Mouse (Mus musculus) 3T3-L1 (cell line): ENCODE measurements around the gene Gnat1.

Source experiments
- DNase-seq: peaks from one replicate; pipeline ENCODE4 v3.0.0-alpha.2; 2015; ENCODE audit warnings: low read depth, low spot score

Gnat1 gene

GRCm38 (mm10) chr9:107645577-107645976, 33.9 kb downstream of the Gnat1 start:
- peak; percentile 87 for DNase-seq

DNA sequence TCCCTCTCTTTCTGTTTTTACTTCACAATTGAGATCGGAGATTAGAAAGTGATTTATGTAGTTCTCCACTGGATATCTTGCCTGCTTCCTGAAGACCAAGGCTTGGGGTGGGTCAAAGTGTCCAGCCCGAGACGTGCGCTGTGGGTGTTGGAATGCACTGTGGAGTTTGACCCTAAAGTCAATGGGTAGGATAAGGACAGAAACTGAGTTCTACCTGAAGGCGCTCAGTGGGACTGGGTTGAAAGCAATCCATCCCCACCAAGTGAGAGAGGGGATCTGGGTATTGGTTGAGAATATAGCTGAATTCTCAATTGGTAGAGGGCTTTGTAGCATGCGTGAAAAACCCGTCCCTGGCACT, 34.4 kb downstream of the Gnat1 start:
- DNase-seq: no peak

GRCm38 (mm10) chr9:107644495-107645152, 34.9 kb downstream of the Gnat1 start:
- peak; percentile 90 for DNase-seq

- no peak for DNase-seq
Observed at GRCm38 (mm10) chr9:107643544-107644214, 35.8 kb downstream of the Gnat1 start.

DNA sequence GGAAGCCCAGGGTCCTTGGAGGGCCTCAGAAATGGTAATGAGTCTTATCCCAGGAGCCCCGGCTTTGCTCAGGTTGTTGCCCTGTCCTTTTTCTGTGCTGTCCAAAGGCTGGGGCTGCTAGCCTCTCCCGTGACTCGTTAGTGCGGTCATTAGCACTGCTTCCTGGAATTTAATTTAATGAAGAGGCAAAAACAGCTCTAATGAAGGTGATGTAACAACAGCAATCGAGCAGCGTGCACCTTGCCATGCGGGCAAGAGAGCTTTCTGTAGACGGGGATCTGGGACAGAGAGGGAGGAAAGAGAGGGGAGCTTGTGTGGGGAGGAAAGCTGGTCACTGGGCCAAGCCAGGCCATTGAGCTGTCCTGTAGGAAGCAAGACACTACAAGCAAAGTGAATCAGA, 37.8 kb downstream of the Gnat1 start:
- no peak for DNase-seq

GRCm38 (mm10) chr9:107640257-107640772, 39.2 kb downstream of the Gnat1 start:
- DNase-seq: no peak

DNA sequence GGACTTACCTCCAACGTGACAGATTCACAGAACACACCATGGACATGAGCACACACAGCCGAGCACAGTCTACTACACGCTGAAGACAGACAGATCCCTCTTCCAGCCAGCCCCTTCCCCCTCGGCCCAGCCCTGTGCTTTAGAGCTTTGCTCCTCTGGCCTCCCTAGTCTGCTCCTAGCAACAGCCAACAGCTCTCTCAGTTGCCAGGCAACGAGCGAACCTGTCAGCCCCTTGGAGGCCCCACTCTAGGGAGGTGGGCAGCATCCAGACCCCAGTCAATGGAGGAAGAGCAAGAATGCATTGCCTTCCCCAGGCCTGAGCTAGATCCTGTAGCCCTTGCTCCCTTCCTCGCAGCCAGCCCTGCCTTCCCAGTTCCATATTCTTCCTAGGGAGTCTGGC, 42.4 kb downstream of the Gnat1 start:
- DNase-seq: no peak

GRCm38 (mm10) chr9:107635279-107636028, 44.1 kb downstream of the Gnat1 start, which contains the start of gene Gnai2:
TSS of gene Gnai2 (minus strand) at chr9:107635367.
- DNase-seq: peak; percentile 98

DNA sequence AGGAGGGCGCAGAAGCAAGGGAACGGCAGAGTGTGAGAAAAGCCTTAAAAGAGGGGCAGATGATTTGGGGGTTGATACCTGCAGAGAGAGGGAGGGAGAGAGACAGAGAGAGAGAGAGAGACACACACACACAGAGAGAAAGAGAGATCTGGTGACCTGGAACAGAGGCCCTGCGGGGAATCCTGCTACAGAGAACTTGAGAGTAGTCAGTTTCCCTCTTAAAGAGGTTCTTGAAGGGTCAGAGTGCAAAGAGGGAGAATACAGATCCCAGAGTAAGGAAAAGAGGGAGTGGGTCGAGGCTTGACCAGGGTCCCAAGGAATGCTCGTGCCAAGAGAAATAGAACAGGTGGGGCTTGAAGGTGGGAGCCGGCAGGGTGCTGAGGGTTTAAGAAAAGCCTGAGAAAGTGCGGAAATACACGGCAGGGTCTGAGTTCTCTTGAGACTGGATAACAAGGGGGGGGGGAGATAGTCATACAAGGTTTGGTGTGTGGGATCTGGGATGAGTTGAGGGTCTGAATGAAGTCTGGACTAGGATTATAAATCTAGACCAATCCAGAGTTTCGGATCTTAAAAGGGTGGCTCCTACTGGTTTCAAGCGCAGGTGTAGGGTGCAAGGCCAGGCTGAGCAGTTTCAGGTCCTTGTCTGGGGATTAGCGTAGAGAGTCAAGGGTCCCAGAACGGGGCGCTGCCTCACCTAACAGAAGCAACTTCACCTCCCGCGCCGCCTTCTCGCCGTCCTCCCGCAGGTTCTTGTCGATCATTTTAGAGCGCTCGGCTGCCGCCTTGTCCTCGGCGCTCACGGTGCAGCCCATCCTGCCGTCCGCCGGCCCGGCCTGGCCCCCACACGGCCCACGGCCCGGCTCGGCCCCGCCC, 44.9 kb downstream of the Gnat1 start:
- peak; percentile 45 for DNase-seq

DNA sequence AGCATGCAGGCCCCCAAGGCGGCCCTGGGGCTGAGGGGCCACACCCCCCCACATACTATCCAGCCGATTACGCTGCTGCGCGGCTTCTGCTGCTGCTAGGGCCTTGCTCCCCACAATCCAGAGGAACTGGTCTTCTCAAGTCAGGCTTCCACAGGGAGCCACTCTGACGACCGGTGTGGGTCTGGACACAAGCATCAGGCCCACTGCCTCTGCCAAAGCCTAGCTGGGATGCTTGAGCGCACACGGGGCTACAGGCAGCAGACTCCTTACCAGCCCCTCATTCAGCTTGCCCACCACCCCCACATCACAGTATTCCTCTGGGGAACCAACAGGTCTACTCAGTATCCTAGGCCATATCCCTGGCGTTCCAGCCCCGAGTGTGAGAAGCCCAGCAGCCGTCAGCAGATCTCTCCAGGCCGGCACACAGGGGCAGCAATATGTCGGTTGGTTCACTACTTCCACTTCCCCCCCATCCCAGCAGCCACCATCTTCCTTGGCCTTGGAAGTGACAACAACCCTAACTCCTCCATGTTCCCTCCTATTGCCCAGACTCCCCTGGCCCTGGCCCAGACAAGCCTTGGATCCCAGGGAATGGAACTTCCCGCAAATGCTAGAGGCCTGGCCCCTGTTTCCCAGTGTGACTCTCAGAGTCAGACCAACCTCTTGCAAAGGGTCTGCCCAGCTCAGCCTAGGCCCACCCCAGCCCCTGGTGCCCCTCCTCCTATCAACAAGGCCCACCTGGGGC, 45.7 kb downstream of the Gnat1 start:
- DNase-seq: peak; percentile 53

GRCm38 (mm10) chr9:107633091-107633660, 46.3 kb downstream of the Gnat1 start:
- peak; percentile 86 for DNase-seq

GRCm38 (mm10) chr9:107632478-107632877, 47.0 kb downstream of the Gnat1 start:
- peak; percentile 58 for DNase-seq

DNA sequence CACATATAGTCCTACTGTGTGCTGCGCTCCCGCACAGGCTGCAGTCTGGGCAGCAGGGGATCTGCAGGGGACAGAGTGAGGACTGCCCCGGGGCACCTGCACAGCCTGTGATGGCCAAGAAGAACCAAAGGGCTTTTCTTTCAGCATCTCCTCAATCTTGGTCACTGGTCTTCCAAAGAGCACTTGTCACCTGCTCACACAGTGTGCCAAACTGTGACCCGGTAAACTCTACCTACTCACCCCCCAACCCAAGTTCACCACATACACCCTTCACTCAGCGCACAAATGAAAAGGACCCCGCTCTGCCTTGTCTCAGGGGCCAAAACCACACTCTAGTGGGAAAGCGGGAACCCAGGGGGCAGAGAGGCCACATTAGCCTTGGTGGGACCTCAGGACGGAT, 47.7 kb downstream of the Gnat1 start:
- DNase-seq: no peak

DNA sequence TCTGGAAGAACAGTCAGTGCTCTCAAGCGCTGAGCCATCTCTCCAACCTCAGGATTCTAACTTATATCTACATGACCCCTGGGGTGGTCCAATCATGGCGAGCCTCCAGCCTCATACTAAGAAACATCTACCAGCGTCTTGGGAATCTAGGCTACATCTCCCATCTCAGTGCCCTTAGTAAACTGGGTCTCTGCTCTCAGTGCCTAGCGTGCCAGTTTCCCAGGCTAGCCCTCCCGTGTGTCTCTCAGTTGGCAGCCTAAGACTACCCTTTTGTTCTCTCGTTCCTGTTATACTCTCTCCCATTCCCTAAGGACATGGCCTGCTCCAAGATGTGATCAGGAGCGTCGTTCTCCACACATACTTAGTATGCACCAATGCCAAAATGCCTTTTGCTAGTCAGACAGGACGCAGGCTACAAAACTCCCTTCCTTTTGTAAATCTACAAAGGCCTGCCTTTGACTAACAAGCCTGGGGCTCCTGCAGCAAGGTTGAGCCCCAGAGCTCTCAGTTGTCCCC, 48.1 kb downstream of the Gnat1 start:
- no peak for DNase-seq

- DNase-seq: no peak
Observed at GRCm38 (mm10) chr9:107630576-107630975, 48.9 kb downstream of the Gnat1 start.

DNA sequence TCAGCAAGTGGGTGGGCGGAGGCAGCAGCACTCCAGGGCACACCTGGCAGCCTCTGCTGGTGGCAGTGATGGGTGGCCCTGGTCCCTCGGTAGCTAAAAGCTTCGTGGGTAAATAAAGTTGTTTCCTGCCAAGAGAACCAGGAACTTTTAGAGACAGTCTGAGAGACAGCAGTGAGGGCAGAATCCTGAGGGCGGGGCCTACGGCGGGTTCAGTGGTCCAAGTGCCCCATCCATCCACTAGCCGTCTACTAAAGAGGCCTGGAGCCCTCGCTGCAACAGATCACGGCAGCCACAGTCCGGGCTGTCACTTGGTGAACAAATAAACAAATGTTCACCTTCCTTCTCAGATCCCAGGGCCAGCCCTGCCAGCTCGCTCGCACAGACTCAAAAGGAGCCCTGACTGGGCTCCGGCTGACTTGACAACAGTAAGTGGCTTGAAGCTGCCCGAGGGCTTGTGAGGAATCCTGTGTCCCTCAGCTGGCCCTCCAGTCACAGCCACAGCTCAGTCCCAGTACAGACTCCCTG, 49.5 kb downstream of the Gnat1 start:
- no peak for DNase-seq

- DNase-seq: no peak
Observed at GRCm38 (mm10) chr9:107629411-107629730, 50.1 kb downstream of the Gnat1 start.

DNA sequence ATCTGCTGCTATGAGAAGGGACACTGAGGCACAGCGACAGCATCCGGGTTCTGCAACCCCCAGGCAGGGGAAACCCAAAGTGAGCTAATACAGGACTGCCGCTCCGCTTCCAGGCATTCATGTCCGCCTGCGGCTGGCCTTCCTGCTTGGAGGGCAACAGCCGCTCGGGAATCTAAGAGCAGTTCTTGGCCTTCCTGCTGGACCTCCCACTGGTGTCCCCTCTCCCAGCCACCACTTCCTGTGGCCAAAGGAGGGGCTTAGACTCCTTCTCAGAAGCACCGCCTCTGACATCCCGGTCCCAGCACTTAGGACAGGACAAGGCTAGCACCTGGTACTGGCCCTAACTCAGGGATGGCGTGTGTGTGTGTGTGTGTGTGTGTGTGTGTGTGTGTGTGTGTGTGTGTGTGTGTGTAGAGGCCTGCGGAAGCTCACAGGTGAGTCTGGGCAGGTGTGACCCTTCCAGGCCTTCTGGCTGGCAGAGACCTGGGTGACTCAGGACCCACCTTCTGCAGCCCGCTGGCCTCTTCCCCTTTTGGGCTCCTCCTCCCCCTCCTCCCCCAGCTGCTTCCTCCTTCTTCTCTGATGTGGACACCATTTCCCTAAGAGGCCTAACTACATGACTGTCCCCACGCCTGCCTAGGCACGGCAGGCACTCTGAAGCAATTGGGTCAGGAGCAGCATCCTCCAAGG, 50.6 kb downstream of the Gnat1 start:
- no peak for DNase-seq
